Mouse (Mus musculus) testis, adult 2 months (tissue): ENCODE data around the gene Tubb3. TPM values are rescaled to one million over a fixed set of nuclear protein-coding genes. Genes with fewer than 3 reads are reported as not detected.
"Not testable (repeated sequence)": the region's sequence is repeated elsewhere in the genome, so short reads cannot be mapped to it uniquely, and the experiment has no call there.

Experiments used
- H3K27ac ChIP-seq: fragments of 200-500 bp; 2 replicates; pipeline ENCODE4 v1.5.1; 2012; ENCODE audit warnings: low read depth, low read length; ENCODE audit not compliant: control insufficient read depth, insufficient read depth
- H3K27me3 ChIP-seq: fragments of 200-500 bp; 2 replicates; pipeline ENCODE4 v1.6.1; 2012; ENCODE audit warnings: mild to moderate bottlenecking, low read length, moderate library complexity; ENCODE audit not compliant: control insufficient read depth, insufficient read depth
- H3K36me3 ChIP-seq: fragments of 200-500 bp; 2 replicates; pipeline ENCODE4 v1.6.1; 2012; ENCODE audit warnings: mild to moderate bottlenecking, low read length; ENCODE audit not compliant: control insufficient read depth, insufficient read depth
- H3K4me1 ChIP-seq: fragments of 200-500 bp; 2 replicates; pipeline ENCODE4 v1.6.1; 2012; ENCODE audit warnings: low read length; ENCODE audit not compliant: control insufficient read depth, insufficient read depth
- H3K4me3 ChIP-seq: fragments of 200-500 bp; 2 replicates; pipeline ENCODE4 v1.5.1; 2012; ENCODE audit warnings: low read depth, mild to moderate bottlenecking, low read length, moderate library complexity, mixed read lengths; ENCODE audit not compliant: control insufficient read depth
- CTCF ChIP-seq: fragments of 200-500 bp; IDR thresholded peaks from 2 replicates; pipeline ENCODE4 v1.5.1; 2012; ENCODE audit warnings: low read depth, mild to moderate bottlenecking, inconsistent platforms, low read length, moderate library complexity; ENCODE audit not compliant: control insufficient read depth, insufficient read depth, insufficient replicate concordance
- POLR2A ChIP-seq: fragments of 200-500 bp; IDR thresholded peaks from 2 replicates; pipeline ENCODE4 v1.6.1; 2012; ENCODE audit warnings: low read depth, mild to moderate bottlenecking, inconsistent platforms, low read length, moderate library complexity; ENCODE audit not compliant: control insufficient read depth
- polyA plus RNA-seq: library from polyadenylated mRNA; depleted of rRNA; stranded (reverse); fragments of >200 nt; gene quantifications from 2 replicates; pipeline ENCODE4 v1.2.3, GENCODE M21; 2012

Tubb3 gene
- polyA plus RNA-seq, 1 experiment: 48.7 TPM

GRCm38 (mm10) chr8:123414255-123414654, 3.0 kb downstream of the Tubb3 start:
- Histone ChIP-seq H3K4me1 (peaks cover 14% of the 10 kb centered on the region), H3K4me3 (no peak overlapping the region), H3K27ac (no peak overlapping the region), H3K36me3 (no peaks in the 10 kb centered on the region), H3K27me3 (no peaks in the 10 kb centered on the region)
- TF ChIP-seq CTCF: no peak

- not testable (repeated sequence) for H3K4me3 ChIP-seq, H3K27me3 ChIP-seq, H3K27ac ChIP-seq, H3K36me3 ChIP-seq
- H3K4me1 ChIP-seq: peaks cover 14% of the 10 kb centered on the region
Measured at GRCm38 (mm10) chr8:123414997-123415696, 3.9 kb downstream of the Tubb3 start.

- TF ChIP-seq POLR2A: no peak
- TF ChIP-seq CTCF: no peak
- Histone ChIP-seq H3K4me3 (no peak overlapping the region), H3K4me1 (peaks cover 14% of the 10 kb centered on the region), H3K36me3 (no peaks in the 10 kb centered on the region), H3K27me3 (no peaks in the 10 kb centered on the region), H3K27ac (peak overlapping the region; percentile 76)
Measured at GRCm38 (mm10) chr8:123415967-123416943, 5.0 kb downstream of the Tubb3 start.

GRCm38 (mm10) chr8:123416944-123417555, 5.8 kb downstream of the Tubb3 start:
- Histone ChIP-seq H3K4me3 (no peak overlapping the region), H3K27me3 (no peaks in the 10 kb centered on the region), H3K36me3 (no peaks in the 10 kb centered on the region), H3K4me1 (peaks cover 6% of the 10 kb centered on the region), H3K27ac (peak overlapping the region; percentile 76)
- TF ChIP-seq CTCF (no peak), POLR2A (no peak)

- no peaks in the 10 kb centered on the region for H3K27me3 ChIP-seq
- H3K4me3 ChIP-seq: no peak overlapping the region
- H3K36me3 ChIP-seq: no peaks in the 10 kb centered on the region
- no peak overlapping the region for H3K27ac ChIP-seq
- H3K4me1 ChIP-seq: no peaks in the 10 kb centered on the region
- TF ChIP-seq CTCF (no peak), POLR2A (no peak)
Measured at GRCm38 (mm10) chr8:123419711-123420110, 8.5 kb downstream of the Tubb3 start.

- no peaks in the 10 kb centered on the region for H3K27me3 ChIP-seq
- no peaks in the 10 kb centered on the region for H3K36me3 ChIP-seq
- no peak overlapping the region for H3K27ac ChIP-seq
- H3K4me3 ChIP-seq: no peak overlapping the region
- TF ChIP-seq POLR2A (no peak), CTCF (no peak)
- no peaks in the 10 kb centered on the region for H3K4me1 ChIP-seq
Measured at GRCm38 (mm10) chr8:123420525-123421281, 9.5 kb downstream of the Tubb3 start.

GRCm38 (mm10) chr8:123421325-123421724, 10.1 kb downstream of the Tubb3 start:
- Histone ChIP-seq H3K4me1 (no peaks in the 10 kb centered on the region), H3K36me3 (no peaks in the 10 kb centered on the region), H3K4me3 (no peak overlapping the region), H3K27me3 (no peaks in the 10 kb centered on the region), H3K27ac (no peak overlapping the region)
- TF ChIP-seq POLR2A (no peak), CTCF (no peak)
